Mouse (Mus musculus) myocyte (in vitro differentiated cells): ENCODE measurements around the gene Xylt1.

Experiments
- CEBPB ChIP-seq: IDR thresholded peaks from 2 replicates; pipeline ENCODE4 v1.6.1; 2011; ENCODE audit warnings: mild to moderate bottlenecking, moderate library complexity; ENCODE audit not compliant: poor library complexity, insufficient read depth, severe bottlenecking
- E2F4 ChIP-seq: IDR thresholded peaks from one replicate; pipeline ENCODE4 v1.6.1; 2011; ENCODE audit warnings: mild to moderate bottlenecking, control low read depth, moderate library complexity; ENCODE audit not compliant: insufficient read depth
- MAX ChIP-seq: IDR thresholded peaks from one replicate; pipeline ENCODE4 v1.6.1; 2011; ENCODE audit warnings: low read depth, mild to moderate bottlenecking, control low read depth
- MYOD1 ChIP-seq, 3 experiments: IDR thresholded peaks; one replicate each; pipeline ENCODE4 v1.6.1; 2011; ENCODE audit warnings: control low read depth in 2 of 3, low read depth in 2 of 3, mild to moderate bottlenecking in 2 of 3, moderate library complexity in 1 of 3; ENCODE audit not compliant: insufficient read length in 2 of 3, control insufficient read depth in 1 of 3
- POLR2A ChIP-seq: IDR thresholded peaks from one replicate; pipeline ENCODE4 v1.6.1; 2011; ENCODE audit warnings: low read depth, mild to moderate bottlenecking, control low read depth, moderate library complexity; ENCODE audit not compliant: insufficient read length
- POLR2AphosphoS2 ChIP-seq: IDR thresholded peaks from one replicate; pipeline ENCODE4 v1.6.1; 2011; ENCODE audit warnings: low read depth, control low read depth; ENCODE audit not compliant: insufficient read length
- TCF12 ChIP-seq: IDR thresholded peaks from one replicate; pipeline ENCODE4 v1.6.1; 2011; ENCODE audit warnings: mild to moderate bottlenecking, control low read depth; ENCODE audit not compliant: poor library complexity, insufficient read depth, severe bottlenecking
- USF1 ChIP-seq: IDR thresholded peaks from one replicate; pipeline ENCODE4 v1.6.1; 2011; ENCODE audit warnings: low read depth, mild to moderate bottlenecking, control low read depth, moderate library complexity

GRCm38 (mm10) chr7:117630657-117631056 lies 249.9 kb downstream of the Xylt1 start:
- TF ChIP-seq MAX (no peak), CEBPB (no peak), E2F4 (no peak), POLR2A (no peak), POLR2AphosphoS2 (no peak), MYOD1 (IDR thresholded peaks at IDR 0.05; ENCODE audit: control insufficient read depth in 1 of 3, insufficient read length in 2 of 3, low read depth in 2 of 3) (no peak), USF1 (no peak), TCF12 (no peak)
